Mouse (Mus musculus) heart, postnatal 0 days (tissue): Measurements from ENCODE around the gene Insc. TPM values are rescaled to one million over a fixed set of nuclear protein-coding genes. Genes with fewer than 3 reads are reported as not detected.

Experiments used
- ATAC-seq: fragments of 200-750 bp; cut with Nextera tagmentation; 2 replicates; pipeline ENCODE4 v1.8.0; 2017; ENCODE audit warnings: low read depth, moderate number of reproducible peaks, moderate library complexity; ENCODE audit not compliant: insufficient read depth
- DNase-seq: peaks from one replicate; pipeline ENCODE4 v3.0.0-alpha.2; 2016; ENCODE audit warnings: low spot score
- H3K27ac ChIP-seq: fragments of 300-500 bp; sonication (generic); 2 replicates; pipeline ENCODE4 v1.5.1; 2014; ENCODE audit warnings: low read depth, mild to moderate bottlenecking
- H3K27me3 ChIP-seq: fragments of 300-500 bp; sonication (generic); 2 replicates; pipeline ENCODE4 v1.6.1; 2014; ENCODE audit warnings: low read length, mixed read lengths; ENCODE audit not compliant: control insufficient read depth, insufficient read depth
- H3K36me3 ChIP-seq: fragments of 300-500 bp; sonication (generic); replicated peaks from 2 replicates; pipeline ENCODE4 v1.6.1; 2014; ENCODE audit warnings: low read length, mixed read lengths; ENCODE audit not compliant: control insufficient read depth, insufficient read depth
- H3K4me1 ChIP-seq: fragments of 300-500 bp; sonication (generic); 2 replicates; pipeline ENCODE4 v1.6.1; 2014; ENCODE audit warnings: antibody characterized with exemption; ENCODE audit not compliant: control insufficient read depth, insufficient read depth
- H3K4me2 ChIP-seq: fragments of 300-500 bp; sonication (generic); 2 replicates; pipeline ENCODE4 v1.6.1; 2014; ENCODE audit warnings: low read depth, mild to moderate bottlenecking, low read length, moderate library complexity
- H3K4me3 ChIP-seq: fragments of 300-500 bp; sonication (generic); 2 replicates; pipeline ENCODE4 v1.5.1; 2014; ENCODE audit warnings: low read depth, low read length
- H3K9ac ChIP-seq: fragments of 300-500 bp; sonication (generic); replicated peaks from 2 replicates; pipeline ENCODE4 v1.6.1; 2014; ENCODE audit warnings: low read depth, low read length, mixed read lengths
- H3K9me3 ChIP-seq: fragments of 300-500 bp; sonication (generic); replicated peaks from 2 replicates; pipeline ENCODE4 v1.6.1; 2016; ENCODE audit warnings: low read length; ENCODE audit not compliant: control insufficient read depth
- CTCF ChIP-seq: IDR thresholded peaks from 2 replicates; pipeline ENCODE4 v1.5.1; 2016; ENCODE audit warnings: antibody characterized with exemption, control low read depth, low read depth
- EP300 ChIP-seq: IDR thresholded peaks from 2 replicates; pipeline ENCODE4 v1.6.1; 2016; ENCODE audit warnings: antibody characterized with exemption, low read depth
- WGBS: fragments of 180-500 bp; shearing (Covaris S2); extraction: QIAGEN DNeasy Blood & Tissue Kit; methylation state at CpG from one replicate; pipeline ENCODE4 v1.1.7; 2014; 5-methylcytosine and 5-hydroxymethylcytosine counted together
- polyA plus RNA-seq: library from polyadenylated mRNA; unstranded; fragments of >200 nt; fragmentation: Nextera tagmentation; extraction: Ambion mirVana; gene quantifications from 2 replicates; pipeline ENCODE4 v1.2.1, GENCODE M21; 2015
- total RNA-seq: library from RNA; depleted of rRNA; stranded (reverse); fragments of >200 nt; gene quantifications from 2 replicates; pipeline ENCODE4 v1.2.3, GENCODE M21; 2014; ENCODE audit warnings: low replicate concordance

Insc gene
- total and polyA plus RNA-seq, 2 experiments from 2014 or later: 3.2 to 16.8 TPM

- H3K27ac ChIP-seq: no peak overlapping the region
- 38% methylated on average over 2 of the region's 2 CpGs for WGBS
- H3K4me3 ChIP-seq: no peak overlapping the region
- no peaks in the 10 kb centered on the region for H3K9me3 ChIP-seq
- ATAC-seq (no peak), DNase-seq (no peak)
- no peak for TF ChIP-seq CTCF
- TF ChIP-seq EP300: no peak
- no peaks in the 10 kb centered on the region for H3K4me1 ChIP-seq
- H3K27me3 ChIP-seq: no peaks in the 10 kb centered on the region
- no peak overlapping the region for H3K9ac ChIP-seq
- H3K36me3 ChIP-seq: no peaks in the 10 kb centered on the region
- no peak overlapping the region for H3K4me2 ChIP-seq
Measured at GRCm38 (mm10) chr7:114854169-114854568, 110.7 kb downstream of the Insc start.

- Histone ChIP-seq H3K4me2 (no peak overlapping the region), H3K9ac (no peak overlapping the region), H3K27ac (no peak overlapping the region), H3K27me3 (no peaks in the 10 kb centered on the region), H3K9me3 (no peaks in the 10 kb centered on the region), H3K4me3 (no peak overlapping the region), H3K4me1 (no peaks in the 10 kb centered on the region), H3K36me3 (no peaks in the 10 kb centered on the region)
- no peak for DNase-seq
- TF ChIP-seq CTCF: no peak
- no peak for TF ChIP-seq EP300
- 61% methylated on average over 3 of the region's 3 CpGs for WGBS
- no peak for ATAC-seq
Measured at GRCm38 (mm10) chr7:114860858-114861523, 117.5 kb downstream of the Insc start.

- DNase-seq: no peak
- H3K9me3 ChIP-seq: no peaks in the 10 kb centered on the region
- peak; percentile 39; the same call in 1 of the 2 replicates for ATAC-seq
- no peaks in the 10 kb centered on the region for H3K36me3 ChIP-seq
- H3K4me1 ChIP-seq: no peaks in the 10 kb centered on the region
- no peak overlapping the region for H3K27ac ChIP-seq
- TF ChIP-seq EP300 (no peak), CTCF (no peak)
- no peak overlapping the region for H3K4me2 ChIP-seq
- 22% methylated on average over 3 of the region's 3 CpGs for WGBS
- H3K27me3 ChIP-seq: no peaks in the 10 kb centered on the region
- H3K9ac ChIP-seq: no peak overlapping the region
- no peak overlapping the region for H3K4me3 ChIP-seq
Measured at GRCm38 (mm10) chr7:114873315-114874012, 130.0 kb downstream of the Insc start.

GRCm38 (mm10) chr7:114874032-114874441 lies 130.5 kb downstream of the Insc start:
- Histone ChIP-seq H3K4me1 (no peaks in the 10 kb centered on the region), H3K9me3 (no peaks in the 10 kb centered on the region), H3K27ac (no peak overlapping the region), H3K27me3 (no peaks in the 10 kb centered on the region), H3K4me2 (0 out of 2 replicates have a peak overlapping the region, but pooled peaks have one; percentile 5), H3K36me3 (no peaks in the 10 kb centered on the region), H3K9ac (no peak overlapping the region), H3K4me3 (no peak overlapping the region)
- DNase-seq: peak; percentile 21
- WGBS: 18% methylated on average over 6 of the region's 6 CpGs
- ATAC-seq: no peak
- peak; percentile 22; the same call in 1 of the 2 replicates for TF ChIP-seq CTCF
- TF ChIP-seq EP300: no peak

- Histone ChIP-seq H3K27ac (no peak overlapping the region), H3K4me2 (no peak overlapping the region), H3K4me3 (no peak overlapping the region), H3K9me3 (no peaks in the 10 kb centered on the region), H3K36me3 (no peaks in the 10 kb centered on the region), H3K4me1 (no peaks in the 10 kb centered on the region), H3K27me3 (no peaks in the 10 kb centered on the region), H3K9ac (no peak overlapping the region)
- ATAC-seq: no peak
- 85% methylated on average over 2 of the region's 2 CpGs for whole genome bisulfite sequencing
- DNase-seq: no peak
- TF ChIP-seq EP300 (no peak), CTCF (no peak)
Measured at GRCm38 (mm10) chr7:114874579-114874978, 131.1 kb downstream of the Insc start.
